Mouse (Mus musculus) heart, postnatal 0 days (tissue): ENCODE data around the gene Scrn3. TPM values are rescaled to one million over a fixed set of nuclear protein-coding genes. Genes with fewer than 3 reads are reported as not detected.
A peak's percentile ranks its signal among the peaks of the same experiment; 100 is the strongest.

Source experiments
- ATAC-seq: fragments of 200-750 bp; cut with Nextera tagmentation; 2 replicates; pipeline ENCODE4 v1.8.0; 2017; ENCODE audit warnings: low read depth, moderate number of reproducible peaks, moderate library complexity; ENCODE audit not compliant: insufficient read depth
- DNase-seq: peaks from one replicate; pipeline ENCODE4 v3.0.0-alpha.2; 2016; ENCODE audit warnings: low spot score
- H3K27ac ChIP-seq: fragments of 300-500 bp; sonication (generic); 2 replicates; pipeline ENCODE4 v1.5.1; 2014; ENCODE audit warnings: low read depth, mild to moderate bottlenecking
- H3K27me3 ChIP-seq: fragments of 300-500 bp; sonication (generic); 2 replicates; pipeline ENCODE4 v1.6.1; 2014; ENCODE audit warnings: low read length, mixed read lengths; ENCODE audit not compliant: control insufficient read depth, insufficient read depth
- H3K36me3 ChIP-seq: fragments of 300-500 bp; sonication (generic); replicated peaks from 2 replicates; pipeline ENCODE4 v1.6.1; 2014; ENCODE audit warnings: low read length, mixed read lengths; ENCODE audit not compliant: control insufficient read depth, insufficient read depth
- H3K4me1 ChIP-seq: fragments of 300-500 bp; sonication (generic); 2 replicates; pipeline ENCODE4 v1.6.1; 2014; ENCODE audit warnings: antibody characterized with exemption; ENCODE audit not compliant: control insufficient read depth, insufficient read depth
- H3K4me2 ChIP-seq: fragments of 300-500 bp; sonication (generic); 2 replicates; pipeline ENCODE4 v1.6.1; 2014; ENCODE audit warnings: low read depth, mild to moderate bottlenecking, low read length, moderate library complexity
- H3K4me3 ChIP-seq: fragments of 300-500 bp; sonication (generic); 2 replicates; pipeline ENCODE4 v1.5.1; 2014; ENCODE audit warnings: low read depth, low read length
- H3K9ac ChIP-seq: fragments of 300-500 bp; sonication (generic); replicated peaks from 2 replicates; pipeline ENCODE4 v1.6.1; 2014; ENCODE audit warnings: low read depth, low read length, mixed read lengths
- H3K9me3 ChIP-seq: fragments of 300-500 bp; sonication (generic); replicated peaks from 2 replicates; pipeline ENCODE4 v1.6.1; 2016; ENCODE audit warnings: low read length; ENCODE audit not compliant: control insufficient read depth
- CTCF ChIP-seq: IDR thresholded peaks from 2 replicates; pipeline ENCODE4 v1.5.1; 2016; ENCODE audit warnings: antibody characterized with exemption, control low read depth, low read depth
- EP300 ChIP-seq: IDR thresholded peaks from 2 replicates; pipeline ENCODE4 v1.6.1; 2016; ENCODE audit warnings: antibody characterized with exemption, low read depth
- WGBS: fragments of 180-500 bp; shearing (Covaris S2); extraction: QIAGEN DNeasy Blood & Tissue Kit; methylation state at CpG from one replicate; pipeline ENCODE4 v1.1.7; 2014; 5-methylcytosine and 5-hydroxymethylcytosine counted together
- polyA plus RNA-seq: library from polyadenylated mRNA; unstranded; fragments of >200 nt; fragmentation: Nextera tagmentation; extraction: Ambion mirVana; gene quantifications from 2 replicates; pipeline ENCODE4 v1.2.1, GENCODE M21; 2015
- total RNA-seq: library from RNA; depleted of rRNA; stranded (reverse); fragments of >200 nt; gene quantifications from 2 replicates; pipeline ENCODE4 v1.2.3, GENCODE M21; 2014; ENCODE audit warnings: low replicate concordance

Gene Scrn3
- total and polyA plus RNA-seq, 2 experiments from 2014 or later = 13.8 to 16.3 TPM

DNA sequence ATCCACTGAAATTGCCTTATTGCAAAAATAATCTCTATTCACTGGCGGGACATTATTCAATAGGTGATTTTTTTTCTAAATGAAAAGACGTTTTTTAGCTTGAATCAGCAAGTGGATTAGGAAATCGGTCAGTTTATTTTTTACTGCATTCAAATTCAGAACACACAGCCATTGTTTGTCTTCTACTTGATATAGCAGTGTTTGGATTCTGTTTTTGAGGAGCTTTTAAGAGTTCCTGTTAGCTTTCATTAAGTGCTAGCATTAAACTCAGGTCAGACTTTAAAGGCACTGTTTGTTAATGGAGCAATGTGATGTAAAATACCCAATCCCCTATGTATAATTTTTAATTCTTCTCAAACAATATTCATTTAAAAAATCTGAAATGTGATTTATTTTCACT, 13.6 kb upstream of the Scrn3 start:
- no peak for ATAC-seq
- H3K4me2 ChIP-seq = no peak overlapping the region
- no peak overlapping the region for H3K4me3 ChIP-seq
- H3K36me3 ChIP-seq = peaks cover 57% of the 10 kb centered on the region
- H3K27ac ChIP-seq = no peak overlapping the region
- H3K4me1 ChIP-seq = no peaks in the 10 kb centered on the region
- H3K9me3 ChIP-seq = no peaks in the 10 kb centered on the region
- 84% methylated on average over 3 of the region's 3 CpGs for whole genome bisulfite sequencing
- H3K27me3 ChIP-seq = no peaks in the 10 kb centered on the region
- no peak for DNase-seq
- no peak overlapping the region for H3K9ac ChIP-seq
- TF ChIP-seq CTCF = no peak
- TF ChIP-seq EP300 = no peak

DNA sequence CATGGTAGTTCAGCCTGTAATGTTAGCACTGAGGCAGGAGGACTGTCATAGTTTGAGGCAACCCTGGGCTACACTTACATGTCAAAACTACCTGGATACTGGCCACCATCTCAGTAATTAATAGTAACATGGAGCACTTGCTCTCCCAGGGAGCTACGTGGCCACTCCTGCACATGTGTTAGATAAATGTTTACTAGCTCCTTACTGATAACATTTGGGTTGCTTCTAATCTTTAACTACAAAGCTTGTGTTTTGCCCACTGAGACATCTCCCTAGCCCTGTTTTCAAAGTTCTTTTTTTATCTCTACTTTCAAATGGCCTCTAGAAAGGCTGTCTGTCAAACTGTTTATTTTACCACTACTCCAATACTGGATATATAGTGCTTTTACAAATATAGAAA, 10.4 kb upstream of the Scrn3 start:
- TF ChIP-seq EP300 (no peak), CTCF (no peak)
- peaks cover 66% of the 10 kb centered on the region for H3K36me3 ChIP-seq
- H3K27me3 ChIP-seq = no peaks in the 10 kb centered on the region
- H3K4me3 ChIP-seq = no peak overlapping the region
- H3K27ac ChIP-seq = no peak overlapping the region
- no peak overlapping the region for H3K9ac ChIP-seq
- no peak overlapping the region for H3K4me2 ChIP-seq
- DNase-seq (no peak), ATAC-seq (no peak)
- 35% methylated on average over 1 of the region's 1 CpGs for WGBS
- no peaks in the 10 kb centered on the region for H3K4me1 ChIP-seq
- no peaks in the 10 kb centered on the region for H3K9me3 ChIP-seq

DNA sequence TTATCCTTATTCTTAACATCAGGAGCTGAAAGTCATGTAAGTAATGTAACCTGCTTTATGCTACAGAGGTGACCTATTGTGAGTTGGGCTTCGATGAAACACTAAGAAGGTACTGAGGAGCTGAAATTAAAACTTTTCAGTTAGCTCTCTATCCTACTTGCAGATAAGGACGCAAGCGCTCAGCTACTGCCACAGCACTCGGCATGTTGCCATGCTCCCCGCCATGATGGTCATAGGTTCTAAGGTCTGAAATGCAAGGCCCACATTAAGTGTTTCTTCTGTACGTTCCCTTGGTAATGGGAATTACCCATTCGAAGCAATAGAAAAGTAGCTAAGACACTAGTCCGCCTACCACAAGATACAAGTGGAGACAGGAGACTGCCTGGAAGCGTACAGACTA, 9.7 kb upstream of the Scrn3 start:
- H3K27ac ChIP-seq = no peak overlapping the region
- no peak for ATAC-seq
- H3K9me3 ChIP-seq = no peaks in the 10 kb centered on the region
- H3K36me3 ChIP-seq = peaks cover 69% of the 10 kb centered on the region
- H3K27me3 ChIP-seq = no peaks in the 10 kb centered on the region
- no peak for TF ChIP-seq EP300
- TF ChIP-seq CTCF = no peak
- H3K9ac ChIP-seq = no peak overlapping the region
- no peaks in the 10 kb centered on the region for H3K4me1 ChIP-seq
- no peak overlapping the region for H3K4me3 ChIP-seq
- WGBS = 91% methylated on average over 9 of the region's 9 CpGs
- DNase-seq = no peak
- no peak overlapping the region for H3K4me2 ChIP-seq

DNA sequence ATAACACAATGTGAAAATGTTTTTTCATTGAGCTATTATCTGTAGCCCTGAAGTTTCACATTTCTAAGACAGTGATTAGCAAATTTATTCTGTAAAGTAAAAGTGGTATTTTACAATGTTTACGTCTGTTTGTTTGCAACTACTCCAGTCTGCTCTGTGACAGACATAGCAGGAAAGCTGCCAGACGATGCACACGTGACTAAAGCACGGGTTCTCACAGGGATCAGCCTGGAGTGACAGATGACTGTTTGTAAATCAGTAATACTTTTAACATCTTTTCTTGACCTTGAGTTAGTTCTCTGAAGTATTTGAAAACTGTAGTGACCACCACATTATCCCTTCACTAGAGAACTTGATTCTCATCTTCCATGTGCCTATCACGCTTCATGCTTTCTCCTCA, 7.9 kb upstream of the Scrn3 start:
- Histone ChIP-seq H3K4me1 (no peaks in the 10 kb centered on the region), H3K27me3 (no peaks in the 10 kb centered on the region), H3K36me3 (peaks cover 69% of the 10 kb centered on the region), H3K4me3 (no peak overlapping the region), H3K9ac (no peak overlapping the region), H3K27ac (no peak overlapping the region), H3K4me2 (no peak overlapping the region), H3K9me3 (no peaks in the 10 kb centered on the region)
- DNase-seq (no peak), ATAC-seq (no peak)
- TF ChIP-seq EP300 = no peak
- no peak for TF ChIP-seq CTCF
- WGBS = 90% methylated on average over 5 of the region's 5 CpGs

DNA sequence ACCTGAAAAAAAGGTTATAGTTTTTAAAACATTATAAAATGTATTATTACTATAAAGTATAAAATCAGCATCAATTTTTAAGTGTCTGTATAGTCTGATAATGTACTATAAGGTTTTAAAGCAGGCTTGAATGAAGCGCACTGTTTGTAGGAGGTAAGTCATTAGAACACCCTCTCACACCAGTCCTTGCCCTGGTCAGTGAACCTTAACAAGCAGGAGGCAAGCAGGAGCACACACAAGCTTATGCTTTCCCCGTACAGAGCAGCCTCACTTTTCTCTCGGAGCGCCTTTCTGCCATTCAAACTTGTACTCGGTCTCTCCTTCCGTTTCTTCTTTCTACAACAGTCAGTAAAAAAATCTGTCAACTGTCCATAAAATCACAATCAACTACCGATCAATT, 6.4 kb upstream of the Scrn3 start:
- ATAC-seq (no peak), DNase-seq (no peak)
- no peak overlapping the region for H3K9ac ChIP-seq
- 94% methylated on average over 7 of the region's 7 CpGs for WGBS
- H3K9me3 ChIP-seq = no peaks in the 10 kb centered on the region
- peaks cover 70% of the 10 kb centered on the region for H3K36me3 ChIP-seq
- H3K27me3 ChIP-seq = no peaks in the 10 kb centered on the region
- H3K27ac ChIP-seq = no peak overlapping the region
- H3K4me1 ChIP-seq = no peaks in the 10 kb centered on the region
- TF ChIP-seq CTCF = no peak
- no peak overlapping the region for H3K4me2 ChIP-seq
- H3K4me3 ChIP-seq = no peak overlapping the region

DNA sequence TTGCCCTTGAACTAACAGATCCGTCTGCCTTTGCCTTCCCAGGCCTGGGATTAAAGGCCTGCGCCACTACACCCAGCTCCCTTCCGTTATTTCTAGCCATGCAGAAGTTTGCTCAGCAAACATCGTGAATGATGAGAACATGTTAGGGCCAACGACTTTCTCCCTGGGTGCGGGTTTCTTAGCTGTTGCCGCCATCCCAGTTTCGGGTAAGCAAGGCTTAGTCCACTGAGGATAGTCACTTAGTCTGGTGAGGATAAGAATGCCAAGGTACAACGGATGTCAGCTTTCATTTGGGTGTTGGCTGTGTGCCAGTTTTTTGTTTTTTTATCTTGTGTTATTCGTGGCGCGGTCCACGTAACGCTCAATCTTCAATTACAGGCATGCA, 708 bp downstream of the Scrn3 start:
- H3K27ac ChIP-seq = peak overlapping the region; percentile 91
- peak; percentile 43 for DNase-seq
- peak overlapping the region; percentile 90 for H3K4me3 ChIP-seq
- peak overlapping the region; percentile 83 for H3K9ac ChIP-seq
- peaks cover 12% of the 10 kb centered on the region for H3K4me1 ChIP-seq
- H3K9me3 ChIP-seq = no peaks in the 10 kb centered on the region
- WGBS = 10% methylated on average over 14 of the region's 14 CpGs
- no peaks in the 10 kb centered on the region for H3K27me3 ChIP-seq
- peak; percentile 49 for ATAC-seq
- TF ChIP-seq CTCF (no peak), EP300 (no peak)
- H3K36me3 ChIP-seq = peaks cover 9% of the 10 kb centered on the region
- peak overlapping the region; percentile 53 for H3K4me2 ChIP-seq
